In the genomic region with DNA sequence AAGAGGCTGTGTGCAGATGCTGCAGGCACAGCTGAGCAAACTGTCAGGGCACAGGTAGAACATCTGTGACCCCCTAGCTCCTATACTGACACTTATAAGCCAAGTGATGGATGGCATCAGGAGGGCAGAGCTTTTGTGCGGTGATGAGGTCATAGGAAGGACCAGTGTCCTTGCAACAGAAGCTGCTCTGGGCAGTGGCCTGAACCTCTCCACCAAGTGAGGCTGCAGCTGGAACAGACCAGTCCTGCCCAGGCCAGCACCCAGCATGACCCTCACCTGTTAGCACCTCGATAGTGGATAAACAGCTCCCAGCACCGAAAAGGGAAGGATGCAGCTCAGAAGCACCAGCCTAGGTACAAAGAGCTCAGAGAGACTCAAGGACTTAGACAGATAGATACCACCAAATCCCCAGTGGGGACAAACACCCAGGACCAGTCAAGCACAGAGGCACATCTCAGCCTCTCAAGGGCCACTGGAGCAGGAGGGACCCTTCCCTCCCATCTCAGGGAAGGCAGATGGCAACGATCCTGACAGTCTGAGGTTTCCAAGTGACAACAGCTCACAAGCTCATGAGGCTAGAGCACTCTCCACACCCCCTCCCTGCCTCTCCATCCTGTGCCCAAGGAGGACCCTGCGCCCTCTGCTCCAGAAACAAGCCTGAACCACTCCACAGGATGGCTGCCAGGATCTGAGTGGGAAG, we compare ENCODE assay signal across 9 mouse cellular contexts. TPM values are rescaled to one million over a fixed set of nuclear protein-coding genes. Genes with fewer than 3 reads are reported as not detected.
DNase-seq lines count a peak whose midpoint lies in the region; ATAC-seq and TF ChIP-seq lines count a peak whose summit lies in the region.
"Had no signal": no experiment of that assay in that cellular context is flagged by ENCODE, and none has a peak within 500 bp of the region (broad histone marks: within the 10 kb centered on the region; RNA-seq: fewer than 3 reads in every experiment).

No protein-coding gene starts in this region.

- H3K4me1 ChIP-seq in lung, embryonic 14.5 days (ENCODE audit: insufficient read depth) = peaks cover 62% of the 10 kb centered on the region
- H3K4me1 ChIP-seq in hindbrain, embryonic 15.5 days (replicated peaks) = peaks cover 95% of the 10 kb centered on the region
- peaks cover 94% of the 10 kb centered on the region for H3K4me1 ChIP-seq in neural tube, embryonic 15.5 days

- H3K4me3 ChIP-seq in lung, embryonic 14.5 days (ENCODE audit: low read depth, low read length) = no peak overlapping the region
- H3K4me3 ChIP-seq in hindbrain, embryonic 15.5 days = no peak overlapping the region
- H3K4me3 ChIP-seq in neural tube, embryonic 15.5 days (replicated peaks) = no peak overlapping the region

- no peaks in the 10 kb centered on the region for H3K9me3 ChIP-seq in lung, embryonic 14.5 days (ENCODE audit: low read depth, low read length)
- no peaks in the 10 kb centered on the region for H3K9me3 ChIP-seq in hindbrain, embryonic 15.5 days
- H3K9me3 ChIP-seq in neural tube, embryonic 15.5 days (replicated peaks) = no peaks in the 10 kb centered on the region

- no peaks in the 10 kb centered on the region for H3K36me3 ChIP-seq in lung, embryonic 14.5 days (ENCODE audit: insufficient read depth)
- no peaks in the 10 kb centered on the region for H3K36me3 ChIP-seq in hindbrain, embryonic 15.5 days
- no peaks in the 10 kb centered on the region for H3K36me3 ChIP-seq in neural tube, embryonic 15.5 days

- H3K27ac ChIP-seq in lung, embryonic 14.5 days (ENCODE audit: low read depth) = peak overlapping the region; percentile 37; the same call in 1 of the 2 replicates
- peak overlapping the region; percentile 44; the same call in 1 of the 2 replicates for H3K27ac ChIP-seq in hindbrain, embryonic 15.5 days (replicated peaks)
- peak overlapping the region; percentile 43 for H3K27ac ChIP-seq in neural tube, embryonic 15.5 days (replicated peaks)

- no peak overlapping the region for H3K4me2 ChIP-seq in lung, embryonic 14.5 days
- H3K4me2 ChIP-seq in hindbrain, embryonic 15.5 days = no peak overlapping the region
- no peak overlapping the region for H3K4me2 ChIP-seq in neural tube, embryonic 15.5 days

- H3K27me3 ChIP-seq in lung, embryonic 14.5 days (ENCODE audit: insufficient read depth, low read length) = no peaks in the 10 kb centered on the region
- H3K27me3 ChIP-seq in hindbrain, embryonic 15.5 days = no peaks in the 10 kb centered on the region
- H3K27me3 ChIP-seq in neural tube, embryonic 15.5 days (replicated peaks) = no peaks in the 10 kb centered on the region

- 47% methylated on average over 5 of the region's 5 CpGs for WGBS in lung, embryonic 14.5 days
- 61% methylated on average over 5 of the region's 5 CpGs for WGBS in hindbrain, embryonic 15.5 days
- WGBS in neural tube, embryonic 15.5 days = 67% methylated on average over 5 of the region's 5 CpGs

- H3K9ac ChIP-seq in lung, embryonic 14.5 days = no peak overlapping the region; the same call in 1 of the 2 replicates
- no peak overlapping the region for H3K9ac ChIP-seq in hindbrain, embryonic 15.5 days
- H3K9ac ChIP-seq in neural tube, embryonic 15.5 days (replicated peaks) = no peak overlapping the region

- no peak for TF ChIP-seq CTCF in lung, embryonic 14.5 days (IDR thresholded peaks at IDR 0.05; ENCODE audit: low read depth)

- no peak for ATAC-seq in lung, embryonic 14.5 days (ENCODE audit: insufficient read depth)
- no peak for ATAC-seq in hindbrain, embryonic 15.5 days (ENCODE audit: low FRiP score, low read depth)
- no peak for ATAC-seq in neural tube, embryonic 15.5 days (ENCODE audit: low FRiP score)

- peak; percentile 91 for DNase-seq in heart, adult 11 months
- no peak for DNase-seq in heart, adult 9 months (ENCODE audit: low spot score in 2 of 2)
- DNase-seq in lung, embryonic 14.5 days = no peak
- DNase-seq in lung, postnatal 10 days = no peak
- no peak for DNase-seq in urinary bladder, adult 18-20 months (ENCODE audit: low spot score in 2 of 2)
- no peak for DNase-seq in adrenal gland, postnatal 14 days
- DNase-seq: cerebellum, adult 18-20 months had no signal

RNA-seq across cellular contexts. Expression of a gene that starts 42.6 kb away (rescaled TPM):
- polyA plus RNA-seq in lung, embryonic 14.5 days (2014; fragmentation: Nextera tagmentation; extraction: Ambion mirVana) = 34.9 and 36.5 TPM in 2 replicates
- 26.3 and 28.7 TPM in 2 replicates for polyA plus RNA-seq in hindbrain, embryonic 15.5 days (2015; fragmentation: Nextera tagmentation; extraction: Ambion mirVana)
- polyA plus RNA-seq in neural tube, embryonic 15.5 days (2015; fragmentation: Nextera tagmentation; extraction: Ambion mirVana) = 24.2 and 28.5 TPM in 2 replicates
- total RNA-seq in adrenal gland, postnatal 14 days (2021) = 165 and 192 TPM in 2 replicates
